Mouse (Mus musculus) heart, embryonic 11.5 days (tissue): ENCODE data around the gene Rad18. TPM values are rescaled to one million over a fixed set of nuclear protein-coding genes. Genes with fewer than 3 reads are reported as not detected.

Experiments used
- ATAC-seq: fragments of 200-750 bp; cut with Nextera tagmentation; replicated peaks from 2 replicates; pipeline ENCODE4 v1.8.0; 2017; ENCODE audit warnings: moderate library complexity; ENCODE audit not compliant: insufficient number of reproducible peaks, low FRiP score, low TSS enrichment
- H3K27ac ChIP-seq: fragments of 300-500 bp; sonication (generic); 2 replicates; pipeline ENCODE4 v1.5.1; 2014; ENCODE audit warnings: mild to moderate bottlenecking, low read depth, low read length
- H3K27me3 ChIP-seq: fragments of 300-500 bp; sonication (generic); 2 replicates; pipeline ENCODE4 v1.6.1; 2014; ENCODE audit warnings: mild to moderate bottlenecking, low read length, mixed read lengths; ENCODE audit not compliant: control insufficient read depth, insufficient read depth
- H3K36me3 ChIP-seq: fragments of 300-500 bp; sonication (generic); 2 replicates; pipeline ENCODE4 v1.6.1; 2014; ENCODE audit warnings: mild to moderate bottlenecking, low read length, moderate library complexity, mixed read lengths; ENCODE audit not compliant: control insufficient read depth, insufficient read depth
- H3K4me1 ChIP-seq: fragments of 300-500 bp; sonication (generic); 2 replicates; pipeline ENCODE4 v1.6.1; 2014; ENCODE audit warnings: low read length; ENCODE audit not compliant: control insufficient read depth, insufficient read depth
- H3K4me2 ChIP-seq: fragments of 300-500 bp; sonication (generic); 2 replicates; pipeline ENCODE4 v1.6.1; 2014; ENCODE audit warnings: mild to moderate bottlenecking, moderate library complexity
- H3K4me3 ChIP-seq: fragments of 300-500 bp; sonication (generic); 2 replicates; pipeline ENCODE4 v1.5.1; 2014; ENCODE audit warnings: low read depth, low read length
- H3K9ac ChIP-seq: fragments of 300-500 bp; sonication (generic); 2 replicates; pipeline ENCODE4 v1.6.1; 2014; ENCODE audit warnings: mild to moderate bottlenecking, low read depth, low read length, moderate library complexity
- H3K9me3 ChIP-seq: fragments of 300-500 bp; sonication (generic); replicated peaks from 2 replicates; pipeline ENCODE4 v1.6.1; 2016; ENCODE audit warnings: low read length; ENCODE audit not compliant: control insufficient read depth
- WGBS: fragments of 180-500 bp; shearing (Covaris S2); extraction: QIAGEN DNeasy Blood & Tissue Kit; methylation state at CpG from one replicate; pipeline ENCODE4 v1.1.7; 2014; ENCODE audit not compliant: insufficient replicate concordance; 5-methylcytosine and 5-hydroxymethylcytosine counted together
- polyA plus RNA-seq: library from polyadenylated mRNA; unstranded; fragments of >200 nt; fragmentation: Nextera tagmentation; extraction: Ambion mirVana; gene quantifications from 2 replicates; pipeline ENCODE4 v1.2.1, GENCODE M21; 2014

Rad18 gene
- polyA plus RNA-seq, 1 experiment from 2014 or later, result 24.8 TPM

- H3K27ac ChIP-seq, result no peak overlapping the region
- H3K36me3 ChIP-seq, result no peaks in the 10 kb centered on the region
- H3K9ac ChIP-seq, result no peak overlapping the region
- peaks cover 4% of the 10 kb centered on the region; the same call in 1 of the 2 replicates for H3K9me3 ChIP-seq
- H3K4me1 ChIP-seq, result peaks cover 4% of the 10 kb centered on the region; the same call in 1 of the 2 replicates
- no peak overlapping the region for H3K4me3 ChIP-seq
- H3K27me3 ChIP-seq, result no peaks in the 10 kb centered on the region
- H3K4me2 ChIP-seq, result no peak overlapping the region
- ATAC-seq, result no peak
- 88% methylated on average over 3 of the region's 3 CpGs for WGBS
Measured at GRCm38 (mm10) chr6:112732434-112732833, 35.9 kb upstream of the Rad18 start.

DNA sequence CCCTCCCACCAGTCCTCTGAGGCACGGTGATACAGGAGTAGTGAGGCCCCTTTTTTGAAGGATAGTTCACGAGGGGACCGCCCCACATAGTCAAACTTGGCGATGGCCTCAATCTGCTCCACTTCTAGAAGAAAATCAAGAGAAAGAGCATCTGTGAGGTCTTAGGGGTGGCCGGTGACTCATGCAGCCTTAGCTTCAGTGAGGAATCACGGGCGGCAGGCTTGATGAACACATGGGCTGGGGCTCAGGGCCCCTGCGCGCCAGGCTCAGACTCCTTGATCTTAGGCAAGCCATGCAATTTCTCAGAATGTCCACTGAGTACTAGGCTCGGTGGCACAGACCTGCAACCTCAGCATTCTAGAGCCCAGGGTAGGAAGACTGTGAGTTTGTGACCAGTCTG, 34.9 kb upstream of the Rad18 start:
- Histone ChIP-seq H3K9me3 (peaks cover 4% of the 10 kb centered on the region; the same call in 1 of the 2 replicates), H3K36me3 (no peaks in the 10 kb centered on the region), H3K4me2 (no peak overlapping the region), H3K9ac (no peak overlapping the region), H3K4me1 (peaks cover 4% of the 10 kb centered on the region; the same call in 1 of the 2 replicates), H3K4me3 (no peak overlapping the region), H3K27me3 (no peaks in the 10 kb centered on the region), H3K27ac (no peak overlapping the region)
- ATAC-seq, result no peak
- 88% methylated on average over 10 of the region's 10 CpGs for WGBS

DNA sequence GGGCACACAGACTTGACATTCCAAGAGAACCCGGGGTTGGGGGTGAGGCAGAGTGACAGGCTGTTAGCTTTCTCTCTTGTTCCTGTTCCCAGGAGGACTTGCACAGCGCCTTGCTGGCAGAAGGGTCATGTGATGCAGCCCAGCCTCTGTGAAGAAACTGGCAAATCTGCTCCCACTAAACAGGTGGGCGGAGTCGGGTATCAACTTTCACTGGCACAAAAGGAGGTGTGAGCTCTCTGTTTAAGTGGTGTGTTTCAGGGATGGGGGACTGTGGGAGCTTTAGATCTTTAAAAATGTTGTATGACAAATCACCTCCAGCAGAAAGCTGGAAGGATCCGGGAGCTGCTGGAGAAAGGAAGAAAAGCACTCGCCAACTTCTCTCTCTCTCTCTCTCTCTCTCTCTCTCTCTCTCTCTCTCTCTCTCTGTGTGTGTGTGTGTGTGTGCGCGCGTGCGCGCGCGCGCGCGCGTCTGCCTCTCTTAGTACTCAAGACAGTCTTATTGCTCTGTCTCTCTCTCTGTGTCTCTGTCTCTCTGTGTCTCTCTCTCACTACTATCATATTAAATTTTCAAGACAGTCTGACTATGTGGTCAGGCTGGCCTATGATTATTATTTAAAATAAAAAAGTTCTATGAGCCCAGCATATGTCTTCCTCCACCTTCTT, 32.4 kb upstream of the Rad18 start:
- WGBS, result 5% methylated on average over 17 of the region's 17 CpGs
- Histone ChIP-seq H3K4me2 (peak overlapping the region; percentile 58), H3K9ac (peak overlapping the region; percentile 36; the same call in 1 of the 2 replicates), H3K4me3 (peak overlapping the region; percentile 34), H3K4me1 (peaks cover 4% of the 10 kb centered on the region; the same call in 1 of the 2 replicates), H3K27me3 (no peaks in the 10 kb centered on the region; the same call in 1 of the 2 replicates), H3K27ac (0 out of 2 replicates have a peak overlapping the region, but pooled peaks have one; percentile 12), H3K36me3 (no peaks in the 10 kb centered on the region), H3K9me3 (peaks cover 4% of the 10 kb centered on the region; the same call in 1 of the 2 replicates)
- peak; percentile 73 for ATAC-seq

DNA sequence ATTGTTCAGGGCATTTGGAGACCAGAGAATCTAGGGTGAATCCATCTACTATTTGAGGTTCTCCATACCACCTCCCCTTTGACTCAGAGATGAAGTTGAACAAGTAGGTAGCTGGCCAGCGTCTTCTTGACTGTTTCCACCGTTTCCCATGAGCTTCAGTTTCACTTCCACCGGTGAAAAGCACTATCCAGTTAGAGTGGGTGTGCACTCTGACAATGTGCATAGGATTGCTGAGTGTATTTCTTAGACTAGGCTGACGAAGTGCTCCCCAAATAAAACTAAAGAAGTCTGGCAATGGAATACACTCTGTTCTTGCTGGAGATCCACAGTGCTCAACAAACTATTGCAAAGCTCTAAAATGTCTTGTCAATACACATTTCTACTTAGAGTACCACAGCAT, 29.0 kb upstream of the Rad18 start:
- H3K4me1 ChIP-seq, result peaks cover 4% of the 10 kb centered on the region; the same call in 1 of the 2 replicates
- ATAC-seq, result no peak
- no peak overlapping the region for H3K27ac ChIP-seq
- no peaks in the 10 kb centered on the region for H3K36me3 ChIP-seq
- no peak overlapping the region for H3K9ac ChIP-seq
- H3K4me2 ChIP-seq, result no peak overlapping the region
- H3K4me3 ChIP-seq, result no peak overlapping the region
- no peaks in the 10 kb centered on the region for H3K9me3 ChIP-seq
- 78% methylated on average over 4 of the region's 4 CpGs for WGBS
- no peaks in the 10 kb centered on the region; the same call in 1 of the 2 replicates for H3K27me3 ChIP-seq

DNA sequence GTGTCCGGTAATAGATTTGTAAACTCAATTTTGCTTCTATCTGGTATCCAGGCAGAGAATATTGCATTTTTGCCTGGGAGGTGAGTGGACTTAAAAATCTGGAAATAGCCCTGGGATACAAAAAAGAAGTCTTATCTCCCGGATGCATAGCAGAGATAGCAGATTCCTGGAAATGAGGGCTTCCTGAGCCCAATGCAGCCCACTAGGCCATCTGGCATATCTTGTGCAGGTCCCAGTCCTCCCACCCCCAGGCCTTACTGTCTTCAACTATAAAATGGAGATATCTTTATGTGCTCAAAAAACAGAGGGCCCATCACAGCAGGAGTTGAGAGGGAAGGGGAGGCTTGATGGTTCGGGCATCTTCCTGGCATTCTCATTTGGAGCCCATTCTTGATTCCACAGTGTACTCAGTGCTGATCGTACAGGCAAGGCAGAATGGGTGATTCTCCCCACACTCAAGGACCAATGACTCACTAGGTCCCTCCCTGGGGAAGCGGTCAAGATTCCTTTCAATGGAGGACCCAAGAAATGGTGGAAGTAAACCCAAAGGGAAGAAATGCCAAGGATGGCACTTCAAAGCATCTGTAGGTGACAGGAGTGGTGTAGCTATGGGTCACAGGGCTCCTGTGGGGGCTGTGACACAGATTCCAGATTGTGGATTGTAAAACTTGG, 24.1 kb upstream of the Rad18 start:
- no peak overlapping the region for H3K9ac ChIP-seq
- no peak overlapping the region for H3K4me3 ChIP-seq
- no peak overlapping the region for H3K4me2 ChIP-seq
- no peaks in the 10 kb centered on the region for H3K36me3 ChIP-seq
- no peaks in the 10 kb centered on the region for H3K9me3 ChIP-seq
- no peaks in the 10 kb centered on the region; the same call in 1 of the 2 replicates for H3K27me3 ChIP-seq
- H3K27ac ChIP-seq, result no peak overlapping the region
- H3K4me1 ChIP-seq, result no peaks in the 10 kb centered on the region
- no peak for ATAC-seq
- WGBS, result 73% methylated on average over 5 of the region's 5 CpGs

- H3K4me3 ChIP-seq, result no peak overlapping the region
- H3K4me2 ChIP-seq, result no peak overlapping the region
- H3K9ac ChIP-seq, result no peak overlapping the region
- H3K36me3 ChIP-seq, result no peaks in the 10 kb centered on the region
- no peaks in the 10 kb centered on the region for H3K9me3 ChIP-seq
- no peak overlapping the region for H3K27ac ChIP-seq
- no peaks in the 10 kb centered on the region; the same call in 1 of the 2 replicates for H3K27me3 ChIP-seq
- WGBS, result 93% methylated on average over 1 of the region's 1 CpGs
- H3K4me1 ChIP-seq, result no peaks in the 10 kb centered on the region
- ATAC-seq, result no peak
Measured at GRCm38 (mm10) chr6:112719983-112720382, 23.5 kb upstream of the Rad18 start.

DNA sequence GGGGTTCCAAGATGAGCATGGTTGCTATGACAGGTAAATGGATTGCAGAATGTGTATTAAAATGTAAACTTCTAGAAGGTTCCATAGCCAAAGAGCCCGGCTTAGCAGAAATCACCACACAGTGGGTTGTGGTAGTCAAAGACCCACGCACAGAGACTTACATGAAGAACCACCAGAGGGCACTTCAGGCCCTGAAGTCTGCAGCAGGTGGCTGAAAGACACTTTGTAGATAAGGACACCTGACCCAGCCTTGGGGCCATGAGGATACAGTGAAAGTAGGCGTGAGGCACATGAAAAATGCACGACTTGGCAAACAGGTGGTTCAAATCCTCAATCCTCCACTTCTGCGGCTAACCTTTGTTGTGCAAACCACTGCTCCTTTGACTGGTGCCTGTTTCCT, 20.7 kb upstream of the Rad18 start:
- no peaks in the 10 kb centered on the region for H3K4me1 ChIP-seq
- no peak overlapping the region for H3K4me2 ChIP-seq
- no peak for ATAC-seq
- H3K9me3 ChIP-seq, result no peaks in the 10 kb centered on the region
- H3K9ac ChIP-seq, result no peak overlapping the region
- H3K4me3 ChIP-seq, result no peak overlapping the region
- 48% methylated on average over 5 of the region's 5 CpGs for WGBS
- no peak overlapping the region for H3K27ac ChIP-seq
- no peaks in the 10 kb centered on the region for H3K27me3 ChIP-seq
- no peaks in the 10 kb centered on the region for H3K36me3 ChIP-seq

- no peak for ATAC-seq
- 69% methylated on average over 3 of the region's 3 CpGs for WGBS
- H3K9ac ChIP-seq, result no peak overlapping the region
- no peaks in the 10 kb centered on the region for H3K9me3 ChIP-seq
- no peaks in the 10 kb centered on the region for H3K27me3 ChIP-seq
- no peaks in the 10 kb centered on the region for H3K36me3 ChIP-seq
- H3K4me1 ChIP-seq, result no peaks in the 10 kb centered on the region
- no peak overlapping the region for H3K4me2 ChIP-seq
- no peak overlapping the region for H3K27ac ChIP-seq
- no peak overlapping the region for H3K4me3 ChIP-seq
Measured at GRCm38 (mm10) chr6:112713951-112714350, 17.5 kb upstream of the Rad18 start.
